ENCODE assay signal across 11 mouse cellular contexts in the genomic region with DNA sequence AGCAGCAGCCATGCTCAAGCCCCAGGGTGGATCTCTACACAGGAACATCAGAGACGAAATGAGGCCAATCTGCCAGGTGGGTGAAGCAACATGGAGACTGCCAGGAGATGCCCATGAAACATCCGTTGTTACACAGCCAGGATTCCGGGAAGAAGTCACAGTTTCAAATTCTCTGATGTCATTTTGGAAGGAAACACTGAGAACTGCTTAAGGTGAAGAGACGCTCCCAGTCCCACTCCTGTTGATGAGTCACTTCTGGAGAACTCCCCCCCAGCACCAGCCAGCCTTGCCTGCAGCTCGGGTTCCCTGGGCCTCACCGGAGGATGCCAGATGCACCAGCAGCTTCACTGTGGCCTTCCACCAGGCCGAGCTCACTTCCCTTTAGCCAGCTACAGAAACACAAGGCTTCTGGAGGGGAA.
DNase-seq lines count a peak whose midpoint lies in the region; TF ChIP-seq lines count a peak whose summit lies in the region.
"Had no signal": no experiment of that assay in that cellular context is flagged by ENCODE, and none has a peak within 500 bp of the region (broad histone marks: within the 10 kb centered on the region; RNA-seq: fewer than 3 reads in every experiment).

No protein-coding gene starts in this region.

- no peak for TF ChIP-seq POLR2A in bone marrow macrophage, adult 2 months (IDR thresholded peaks at IDR 0.05; ENCODE audit: borderline replicate concordance, low read depth, low read length)

- H3K27ac ChIP-seq in layer of hippocampus, adult 2 months, result peak overlapping the region; percentile 62
- peak overlapping the region; percentile 29 for H3K27ac ChIP-seq in bone marrow macrophage, adult 2 months (ENCODE audit: insufficient read depth, low read depth, low read length)
- H3K27ac ChIP-seq: heart, adult 2 months; limb, embryonic 13.5 days had no signal

- H3K4me1 ChIP-seq in bone marrow macrophage, adult 2 months (ENCODE audit: control insufficient read depth, insufficient read depth, low read length), result peaks cover 36% of the 10 kb centered on the region

- TF ChIP-seq CTCF in layer of hippocampus, adult 2 months (conservative IDR thresholded peaks at IDR 0.05), result no peak
- no peak for TF ChIP-seq CTCF in bone marrow macrophage, adult 2 months (IDR thresholded peaks at IDR 0.05; ENCODE audit: low read depth, low read length)

- H3K4me3 ChIP-seq in layer of hippocampus, adult 2 months, result no peak overlapping the region
- H3K4me3 ChIP-seq in bone marrow macrophage, adult 2 months (ENCODE audit: insufficient read depth, low read length), result no peak overlapping the region
- H3K4me3 ChIP-seq: heart, adult 2 months; limb, embryonic 13.5 days; myocyte had no signal

- intact Hi-C loops in left cerebral cortex, postnatal 36 days (cut with DNase I), result loop anchor here (2.0 kb wide), 1 partner anchor 89 kb away; no protein-coding TSS in a partner anchor

- peak in 1 of 2 experiments; percentile 19 for DNase-seq in layer of hippocampus, adult 2 months (ENCODE audit: low spot score in 2 of 2)
- no peak for DNase-seq in layer of hippocampus, postnatal 10 days (ENCODE audit: low spot score in 2 of 2)
- DNase-seq in cerebellum, postnatal 25 days, result peak; percentile 64 to 69
- DNase-seq in left cerebral cortex, postnatal 36 days (ENCODE audit: low spot score in 2 of 2), result peak; percentile 43 to 70
- DNase-seq in ovary, postnatal 36 days (ENCODE audit: low spot score), result no peak
- DNase-seq in kidney, postnatal 25 days, result no peak
- DNase-seq: thymus, postnatal 25 days had no signal

Comparison
In these comparisons a context has a peak if more than half of its experiments do, and no peak if none do; other contexts are left out.
1. DNase-seq: peak in cerebellum, postnatal 25 days (2 of 2) and left cerebral cortex, postnatal 36 days (2 of 2); none in layer of hippocampus, postnatal 10 days (0 of 2), ovary, postnatal 36 days (single experiment) and kidney, postnatal 25 days (0 of 2).